Mouse (Mus musculus): ENCODE data around the gene N4bp1. TPM values are rescaled to one million over a fixed set of nuclear protein-coding genes. Genes with fewer than 3 reads are reported as not detected.

Gene N4bp1
- total and polyA plus RNA-seq, 3 experiments: 12.2 to 15.6 (median 12.8) TPM

GRCm38 (mm10) chr8:86820756-86821201 is 64.3 kb downstream of the N4bp1 start (continued):
- TF ChIP-seq GABPA (IDR thresholded peaks at IDR 0.05; ENCODE audit: insufficient replicate concordance, low read depth, low read length) (no peak), EP300 (IDR thresholded peaks at IDR 0.05; ENCODE audit: low read length) (no peak), HCFC1 (IDR thresholded peaks at IDR 0.05; ENCODE audit: low read depth, low read length) (no peak), ZNF384 (IDR thresholded peaks at IDR 0.05; ENCODE audit: low read depth, low read length) (no peak), ZKSCAN1 (IDR thresholded peaks at IDR 0.05; ENCODE audit: borderline replicate concordance, low read depth, low read length) (no peak), MEF2A (IDR thresholded peaks at IDR 0.05; ENCODE audit: borderline replicate concordance, low read depth, low read length) (no peak), NRF1 (IDR thresholded peaks at IDR 0.05; ENCODE audit: low read depth, low read length) (no peak), MYC (IDR thresholded peaks at IDR 0.05; ENCODE audit: low read depth, low read length) (no peak), UBTF (IDR thresholded peaks at IDR 0.05; ENCODE audit: low read depth, low read length) (no peak), JUND (conservative IDR thresholded peaks at IDR 0.05; ENCODE audit: low read depth, low read length) (no peak), MAZ (IDR thresholded peaks at IDR 0.05; ENCODE audit: low read depth, low read length) (no peak), SIN3A (IDR thresholded peaks at IDR 0.05; ENCODE audit: low read length) (no peak), TCF12 (IDR thresholded peaks at IDR 0.05; ENCODE audit: low read depth, low read length) (no peak)

GRCm38 (mm10) chr8:86820186-86820755 is 64.8 kb downstream of the N4bp1 start:
- dilution Hi-C loops (cut with MboI; ENCODE audit: extremely low pct_ligation_motif_present, extremely low pct_unique_long_range_greater_than_20kb, low sequenced_read_pairs) (no loop called here), in situ Hi-C loops (cut with MboI; ENCODE audit: low pct_ligation_motif_present, low pct_unique_long_range_greater_than_20kb, low sequenced_read_pairs) (loop anchor here (5.0 kb wide), 1 partner anchor 82 kb away; no protein-coding TSS in a partner anchor)
- H3K36me3 ChIP-seq (replicated peaks in 1 of 2; ENCODE audit: control insufficient read depth in 1 of 2, insufficient read depth in 1 of 2, low read length in 1 of 2): no peaks in the 10 kb centered on the region
- no peaks in the 10 kb centered on the region for H3K4me1 ChIP-seq (ENCODE audit: control insufficient read depth in 1 of 2, insufficient read depth in 2 of 2)
- no peak overlapping the region for H3K4me2 ChIP-seq (ENCODE audit: insufficient read depth, low read depth, poor library complexity, severe bottlenecking)
- no peak overlapping the region for H3K9ac ChIP-seq (ENCODE audit: insufficient read depth, low read depth)
- no peaks in the 10 kb centered on the region for H3K79me2 ChIP-seq (replicated peaks; ENCODE audit: control insufficient read depth, extremely low read depth, insufficient read depth, poor library complexity, severe bottlenecking)
- H3K4me3 ChIP-seq (replicated peaks in 1 of 3; ENCODE audit: low read depth in 2 of 3, low read length in 2 of 3, poor library complexity in 1 of 3): no peak overlapping the region
- H3K27me3 ChIP-seq (replicated peaks): no peaks in the 10 kb centered on the region
- TF ChIP-seq USF2 (conservative IDR thresholded peaks at IDR 0.05; ENCODE audit: low read depth, low read length) (no peak), ZMIZ1 (IDR thresholded peaks at IDR 0.05; ENCODE audit: low read depth, low read length) (no peak), ELF1 (IDR thresholded peaks at IDR 0.05; ENCODE audit: low read depth, low read length) (no peak), IRF4 (IDR thresholded peaks at IDR 0.05; ENCODE audit: low read depth, low read length) (no peak), ZNF384 (IDR thresholded peaks at IDR 0.05; ENCODE audit: low read depth, low read length) (no peak), CHD2 (IDR thresholded peaks at IDR 0.05; ENCODE audit: low read length) (no peak), ZKSCAN1 (IDR thresholded peaks at IDR 0.05; ENCODE audit: borderline replicate concordance, low read depth, low read length) (no peak), HCFC1 (IDR thresholded peaks at IDR 0.05; ENCODE audit: low read depth, low read length) (no peak), UBTF (IDR thresholded peaks at IDR 0.05; ENCODE audit: low read depth, low read length) (no peak), USF1 (IDR thresholded peaks at IDR 0.05; ENCODE audit: low read depth, low read length) (no peak), JUND (conservative IDR thresholded peaks at IDR 0.05; ENCODE audit: low read depth, low read length) (no peak), MYC (IDR thresholded peaks at IDR 0.05; ENCODE audit: low read depth, low read length) (no peak), RCOR1 (conservative IDR thresholded peaks at IDR 0.05; ENCODE audit: low read depth, low read length) (no peak), EP300 (IDR thresholded peaks at IDR 0.05; ENCODE audit: low read length) (no peak), JUN (IDR thresholded peaks at IDR 0.05; ENCODE audit: insufficient read depth, low read depth, low read length) (no peak), PAX5 (IDR thresholded peaks at IDR 0.05; ENCODE audit: low read length) (no peak), MAZ (IDR thresholded peaks at IDR 0.05; ENCODE audit: low read depth, low read length) (no peak), NRF1 (IDR thresholded peaks at IDR 0.05; ENCODE audit: low read depth, low read length) (no peak), MAX (IDR thresholded peaks at IDR 0.05; ENCODE audit: low read length) (no peak)
- DNase-seq (ENCODE audit: extremely low read depth): no peak
- no peaks in the 10 kb centered on the region for H3K9me3 ChIP-seq (replicated peaks; ENCODE audit: low read length)
- H3K27ac ChIP-seq (ENCODE audit: insufficient read depth, low read depth): no peak overlapping the region

All from CH12.LX (cell line).